Mouse (Mus musculus) thymus, adult 18-20 months (tissue): ENCODE measurements around the gene Lcp2.

Source experiments
- DNase-seq, 2 experiments: peaks; one replicate each; pipeline ENCODE4 v3.0.0; 2022; ENCODE audit warnings: mixed read lengths in 2 of 2

The Lcp2 gene

DNA sequence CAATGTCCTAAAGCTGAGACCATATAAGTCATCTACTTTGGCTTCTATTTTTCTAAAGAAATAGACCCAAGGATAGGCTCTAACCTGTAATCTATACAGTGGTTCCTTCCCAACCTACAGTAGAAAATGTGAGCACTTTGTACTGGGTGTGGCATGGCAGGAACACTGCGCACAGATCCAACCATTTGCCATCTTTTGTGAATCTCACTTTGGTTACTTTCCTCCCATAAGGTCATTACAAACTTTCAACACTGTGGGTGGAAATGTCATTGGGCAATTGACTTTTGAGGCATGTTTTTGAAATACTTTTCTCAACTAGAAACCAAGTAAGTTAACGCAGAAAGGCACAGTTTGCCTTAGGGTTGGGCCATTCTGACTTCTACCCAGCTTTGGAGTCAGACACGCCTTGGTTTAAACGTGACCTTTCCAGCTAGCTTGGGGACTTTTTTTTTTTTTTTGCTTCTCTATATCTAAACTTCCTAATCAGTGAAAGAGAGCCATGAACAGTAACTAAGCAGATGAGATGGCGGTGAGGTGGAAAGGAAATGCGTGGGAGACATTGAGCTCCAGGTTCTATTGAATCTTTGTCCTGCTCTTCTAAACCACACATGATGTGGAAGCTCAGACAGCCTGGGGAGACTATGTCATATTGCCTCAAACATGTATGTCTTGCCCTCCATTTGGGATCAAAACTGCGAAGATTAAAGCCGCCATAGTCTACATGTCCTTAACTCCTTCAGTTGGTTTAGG is 1.8 kb downstream of the Lcp2 start:
- no peak for DNase-seq

DNA sequence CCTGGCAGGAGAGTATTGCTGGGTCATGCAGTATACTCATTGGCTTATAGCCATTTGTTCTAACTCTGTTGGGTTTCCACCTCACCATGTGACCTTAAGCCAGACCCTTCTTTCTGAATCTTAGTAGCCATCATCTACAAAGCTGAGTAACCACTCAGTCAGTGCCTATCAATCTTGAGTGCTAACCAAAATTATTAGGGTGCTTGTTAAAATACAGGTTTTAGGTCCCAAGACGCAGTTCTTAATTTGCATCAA is 2.3 kb downstream of the Lcp2 start:
- no peak for DNase-seq

DNA sequence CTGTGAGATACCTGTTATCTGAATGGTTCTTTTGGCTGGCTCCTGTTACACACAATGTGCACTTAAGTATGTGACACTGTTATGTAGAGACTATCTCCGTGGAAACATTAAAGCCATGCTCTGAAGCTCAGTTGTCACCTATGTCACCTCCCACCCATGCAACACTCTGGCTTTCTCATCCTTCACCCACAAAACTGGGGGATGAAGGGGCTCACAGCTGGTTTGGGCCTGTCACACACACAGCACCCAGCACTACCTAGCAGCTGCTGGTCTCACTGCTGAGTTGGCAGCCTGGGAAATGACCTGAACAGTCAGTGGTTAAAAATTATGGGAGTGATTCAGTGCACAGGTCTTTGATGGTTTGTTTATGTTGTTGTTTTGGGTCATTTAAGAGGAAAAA is 3.3 kb downstream of the Lcp2 start:
- DNase-seq: no peak

DNA sequence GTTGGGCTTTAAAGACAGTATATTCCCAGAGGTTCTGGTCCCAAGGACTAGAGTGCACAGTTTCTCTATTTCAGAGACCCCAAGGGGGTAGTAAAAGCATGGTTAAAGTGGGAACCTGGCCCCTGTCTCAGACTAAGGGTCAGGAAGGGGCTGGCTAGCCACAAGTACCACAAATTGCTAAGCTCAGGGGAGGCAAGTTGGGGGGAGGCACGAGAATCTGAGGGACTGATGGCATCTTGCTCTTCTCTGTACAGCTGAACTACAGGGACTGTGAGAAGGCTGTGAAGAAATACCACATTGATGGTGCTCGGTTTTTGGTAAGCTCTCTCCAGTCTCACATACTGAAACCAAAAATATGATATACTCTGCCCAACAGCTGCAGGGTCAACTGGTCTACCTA is 3.9 kb downstream of the Lcp2 start:
- DNase-seq: no peak

DNA sequence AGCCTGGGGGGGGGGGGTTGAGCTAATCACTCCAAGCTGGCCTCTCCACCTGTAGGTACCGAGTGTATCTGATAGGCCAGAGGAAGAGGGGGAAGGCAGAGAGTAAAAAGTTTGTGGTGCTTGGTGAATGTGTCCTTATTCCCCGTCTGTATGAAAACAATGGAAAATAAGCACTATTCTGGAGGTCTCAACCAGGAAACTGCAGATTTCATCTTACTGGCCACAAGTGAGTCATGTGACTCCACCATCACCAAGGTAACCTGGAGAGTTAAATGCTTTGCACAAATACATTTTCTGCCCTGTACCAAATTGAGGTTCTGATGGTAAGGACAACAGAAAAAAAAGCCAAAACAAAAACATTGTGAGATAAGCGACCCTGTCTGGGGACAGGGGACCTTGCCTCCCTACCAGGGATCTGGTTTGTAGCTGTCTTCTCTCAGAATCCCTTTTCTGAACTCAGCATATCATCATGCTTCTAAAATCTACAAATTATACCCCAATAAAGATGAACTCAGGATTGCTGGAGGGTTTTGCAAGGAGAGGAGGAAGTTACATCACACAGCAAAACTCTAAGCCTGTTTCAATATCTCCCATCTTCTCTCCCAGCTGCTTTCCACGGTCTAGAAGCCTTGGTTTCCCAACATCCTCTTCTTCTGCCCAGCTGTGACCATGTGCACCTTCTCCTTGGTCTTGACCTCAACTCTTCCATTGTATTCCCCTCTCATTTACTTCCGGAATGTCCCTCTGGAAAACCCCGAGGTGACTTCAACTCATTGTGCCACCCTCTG is 6.5 kb downstream of the Lcp2 start:
- no peak for DNase-seq

DNA sequence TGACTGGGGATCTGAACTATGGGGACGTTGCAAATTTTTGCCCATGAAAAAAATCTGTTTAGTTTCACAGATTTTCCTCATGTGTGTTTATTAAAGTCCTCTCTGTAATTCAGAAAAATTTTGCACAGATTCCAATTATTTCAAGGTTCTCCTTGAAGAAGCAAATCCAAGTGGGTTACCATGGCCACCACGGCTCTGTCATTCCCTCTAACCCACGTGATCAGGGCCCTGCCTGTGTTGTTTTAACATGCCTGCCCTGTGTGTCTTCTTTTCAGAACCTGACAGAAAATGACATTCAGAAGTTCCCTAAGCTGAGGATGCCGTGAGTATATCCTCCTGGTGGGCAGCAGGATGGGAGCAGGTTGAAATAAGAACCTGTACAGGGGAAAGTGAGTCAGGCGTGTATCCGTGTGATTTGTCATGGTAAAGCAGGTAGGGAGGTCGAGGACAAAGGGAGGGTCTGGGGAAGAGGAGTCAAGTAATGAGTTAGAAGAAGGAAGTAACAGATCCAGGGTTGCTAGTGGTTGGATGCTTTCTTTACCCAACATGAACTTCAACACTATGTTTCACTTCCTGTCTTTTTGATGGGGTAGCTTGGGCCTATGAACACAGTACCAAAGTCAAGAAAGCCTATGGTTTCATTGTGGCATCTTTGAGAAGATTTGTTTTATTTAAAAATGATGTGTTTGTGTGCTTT is 7.5 kb downstream of the Lcp2 start:
- peak in 1 of 2 experiments; percentile 11 for DNase-seq

DNA sequence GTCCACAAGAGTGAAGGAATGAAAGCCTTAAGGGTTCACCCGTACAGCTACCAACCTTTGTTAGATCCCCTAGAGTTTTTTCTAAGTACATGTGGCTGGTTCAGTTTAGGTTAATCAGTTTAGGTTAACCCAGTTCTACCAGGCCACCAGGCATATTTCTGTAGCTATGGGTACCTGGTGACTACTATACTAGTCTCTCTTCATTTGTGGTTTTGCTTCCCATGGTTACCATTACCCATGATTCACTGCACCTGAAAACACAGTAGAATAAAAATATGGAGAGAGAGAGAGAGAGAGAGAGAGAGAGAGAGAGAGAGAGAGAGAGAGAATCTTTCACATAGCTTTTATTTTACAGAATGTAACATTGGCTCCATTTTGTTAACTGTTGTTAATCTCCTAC is 10.0 kb downstream of the Lcp2 start:
- no peak for DNase-seq

DNA sequence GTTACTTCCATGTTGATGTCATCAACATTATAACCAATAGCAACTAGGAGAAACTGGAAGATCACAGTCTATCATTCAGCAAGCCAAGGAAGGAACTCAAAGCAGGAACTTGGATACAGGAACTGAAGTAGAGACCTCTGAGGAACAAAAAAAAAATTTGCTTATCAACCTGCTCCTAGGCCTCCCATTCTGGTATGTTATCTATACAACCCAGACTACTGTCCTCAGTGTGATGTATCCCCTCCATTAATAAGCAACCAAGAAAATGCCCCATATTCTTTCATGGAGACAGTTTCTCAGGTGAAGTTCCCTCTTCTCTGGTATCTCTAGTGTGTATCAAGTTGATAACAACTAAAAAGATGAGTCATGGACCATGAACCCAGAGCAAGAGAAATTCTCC is 11.6 kb downstream of the Lcp2 start:
- DNase-seq: no peak

DNA sequence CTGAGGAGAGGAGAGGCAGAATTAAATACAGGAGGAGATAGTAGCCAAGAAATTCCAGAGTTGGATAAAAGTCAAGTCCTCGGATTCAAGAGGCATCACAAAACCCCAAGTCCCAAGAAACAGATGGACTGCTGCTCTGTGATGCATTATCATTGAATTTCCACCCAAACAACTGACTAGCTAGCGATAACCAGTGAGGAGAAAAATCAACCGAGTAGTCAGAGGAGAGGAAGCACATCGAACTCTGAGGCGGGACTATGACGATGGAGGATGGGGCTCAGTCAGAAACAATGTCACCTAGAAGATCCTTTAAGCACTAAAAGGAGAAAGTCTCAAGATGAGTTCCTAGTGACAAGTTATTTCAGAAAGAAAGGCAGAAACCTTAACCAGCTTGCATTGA is 12.2 kb downstream of the Lcp2 start:
- no peak for DNase-seq

DNA sequence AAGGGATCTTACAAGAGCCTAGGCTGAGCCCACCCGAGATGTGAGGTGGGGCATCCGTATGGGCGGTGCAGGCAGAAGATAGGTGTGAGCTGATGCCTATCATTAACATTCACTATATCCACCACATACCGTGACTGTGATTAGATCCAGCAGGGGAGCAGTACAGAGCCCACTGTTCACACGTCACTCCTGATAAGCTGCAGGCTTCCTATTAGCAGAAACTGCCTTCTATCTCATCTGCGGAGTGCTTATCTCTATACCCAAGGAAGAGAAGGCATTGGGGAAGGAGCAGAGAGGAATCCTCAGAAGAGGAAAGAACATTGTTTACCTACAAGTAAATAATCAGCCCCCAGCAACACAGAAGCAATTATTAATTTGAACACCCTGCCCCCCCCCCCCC is 15.0 kb downstream of the Lcp2 start:
- no peak for DNase-seq

DNA sequence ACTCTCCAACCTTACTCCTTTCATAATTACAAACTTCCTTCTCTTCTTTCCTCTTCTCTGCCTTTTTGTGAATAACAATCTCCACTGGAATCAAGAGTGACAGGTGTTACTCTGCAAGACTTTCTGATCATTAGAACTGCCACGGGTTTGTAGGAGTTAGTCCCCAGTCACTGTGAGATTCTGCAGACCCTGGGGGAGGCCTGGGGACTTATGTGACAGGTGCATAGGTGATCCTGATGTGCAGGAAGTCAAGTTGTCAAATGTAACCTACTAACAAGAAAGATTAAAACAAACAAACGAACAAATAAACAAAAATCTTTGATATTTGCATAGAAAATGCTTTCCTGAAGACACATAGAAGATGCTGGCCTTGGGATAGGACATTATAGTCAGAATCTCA is 16.5 kb downstream of the Lcp2 start:
- peak in 1 of 2 experiments; percentile 7 for DNase-seq

DNA sequence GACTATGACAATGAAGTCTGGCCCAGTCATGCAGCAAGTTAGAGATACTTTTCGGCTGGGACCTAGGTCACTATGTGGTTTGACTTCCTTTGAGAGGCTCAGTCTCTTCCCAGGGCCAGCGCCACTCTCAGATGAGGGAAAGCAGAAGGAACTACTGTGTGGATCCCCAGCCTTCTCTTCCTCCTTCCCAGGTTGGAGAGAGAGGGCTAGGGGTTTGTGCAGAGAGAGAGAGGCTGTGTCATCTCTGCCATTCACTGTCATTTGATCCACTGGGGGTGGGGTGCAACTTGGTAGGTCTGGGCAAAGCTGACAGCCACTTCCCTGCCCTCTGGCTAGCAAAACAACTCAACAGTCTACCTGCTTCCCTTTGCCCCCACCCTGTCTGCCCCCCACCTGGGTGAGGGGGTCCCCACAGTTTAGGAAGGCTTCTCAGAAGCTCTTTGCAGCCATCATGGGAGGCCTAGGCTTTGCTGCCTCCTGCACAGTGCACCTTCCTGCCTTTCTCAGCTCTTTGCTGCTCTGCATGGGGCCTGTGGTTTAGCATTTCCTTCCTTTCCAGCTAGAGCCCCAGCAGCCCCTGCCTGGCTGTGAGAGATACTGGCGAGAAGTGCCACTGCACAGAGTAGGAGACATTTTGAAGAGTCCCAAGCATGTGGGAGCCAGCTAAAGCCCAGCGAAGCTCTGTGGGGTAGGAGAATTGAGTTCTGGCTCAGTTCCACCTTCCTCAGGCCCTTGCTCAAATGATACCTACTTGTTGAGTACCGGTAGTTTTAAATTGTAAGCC is 17.2 kb downstream of the Lcp2 start:
- peak; percentile 78 to 88 for DNase-seq

DNA sequence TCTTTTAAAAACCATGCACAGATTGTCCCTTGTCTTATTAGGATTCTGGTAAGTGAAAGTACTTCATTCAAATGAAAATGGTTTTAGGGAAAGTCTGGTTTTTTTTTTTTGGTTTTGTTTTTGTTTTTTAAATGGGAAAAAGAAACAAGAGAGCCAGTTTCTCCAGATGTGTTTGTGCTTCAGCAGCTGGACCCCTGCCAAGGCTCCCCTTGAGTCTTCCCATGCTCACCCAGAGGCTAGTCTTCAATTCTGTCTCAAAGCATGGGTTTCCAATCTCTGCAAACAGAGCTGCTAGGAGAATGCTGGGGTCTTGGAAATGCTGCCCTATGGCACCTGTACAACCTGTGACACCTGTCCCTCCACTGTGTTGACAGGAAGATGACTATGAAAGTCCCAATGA is 23.9 kb downstream of the Lcp2 start:
- no peak for DNase-seq

DNA sequence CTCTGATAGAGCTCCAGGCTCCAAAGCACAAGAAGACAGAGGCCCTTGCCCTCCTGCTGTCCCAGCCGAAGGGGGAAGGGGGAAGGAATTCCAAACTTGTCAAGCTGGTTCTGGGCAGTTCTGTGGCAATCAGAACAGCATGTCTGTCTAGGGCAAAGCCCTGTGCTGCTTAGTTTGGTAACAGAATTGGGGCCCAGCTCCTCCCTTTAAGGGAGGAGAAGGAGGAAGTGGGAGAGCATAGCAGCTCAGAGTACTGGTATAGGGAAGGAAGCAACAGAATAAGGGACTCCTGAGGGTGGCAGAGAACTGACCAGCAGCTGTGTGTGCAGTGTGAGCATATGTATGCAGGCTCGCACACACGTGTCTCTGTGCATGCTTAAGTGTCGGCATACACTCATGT is 25.6 kb downstream of the Lcp2 start:
- no peak for DNase-seq

DNA sequence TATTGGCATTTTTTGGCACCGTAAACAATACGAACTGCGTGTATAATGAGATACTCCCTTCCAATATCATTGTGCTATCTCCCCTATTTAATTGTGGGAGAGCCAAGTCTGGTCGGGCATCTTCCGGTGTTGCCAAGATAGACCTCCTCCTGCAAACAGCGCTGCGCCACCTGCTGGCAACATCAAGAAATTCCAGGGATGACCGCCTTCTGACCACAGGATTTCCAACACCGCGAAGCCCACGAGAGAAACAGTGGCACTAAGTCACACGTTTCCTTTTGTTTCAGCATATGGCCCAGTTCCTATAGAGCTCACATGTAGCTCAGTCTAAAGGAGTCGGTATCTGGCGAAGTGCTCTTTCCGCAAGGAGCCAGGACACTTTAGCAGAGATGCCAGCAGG is 27.1 kb downstream of the Lcp2 start:
- DNase-seq: peak in 1 of 2 experiments; percentile 36

DNA sequence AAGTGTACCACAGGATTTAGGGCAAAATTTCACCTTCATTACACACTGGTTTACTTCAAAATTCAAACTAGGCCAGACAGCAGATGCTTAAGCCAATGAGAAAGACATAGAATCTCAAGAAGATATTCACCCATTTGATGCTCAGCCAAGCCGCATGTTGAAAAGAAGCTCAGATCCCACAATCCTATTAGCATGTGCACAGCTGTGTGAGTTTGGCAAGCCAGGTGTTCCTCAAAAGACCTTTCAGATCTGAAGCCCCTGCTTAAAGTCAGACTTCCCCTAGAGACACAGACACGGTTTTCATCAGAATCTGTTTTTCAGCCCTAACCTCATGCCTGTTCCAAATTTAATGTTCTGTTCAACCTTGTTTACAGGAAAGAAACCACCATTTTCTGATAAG is 31.1 kb downstream of the Lcp2 start:
- peak; percentile 44 to 75 for DNase-seq

DNA sequence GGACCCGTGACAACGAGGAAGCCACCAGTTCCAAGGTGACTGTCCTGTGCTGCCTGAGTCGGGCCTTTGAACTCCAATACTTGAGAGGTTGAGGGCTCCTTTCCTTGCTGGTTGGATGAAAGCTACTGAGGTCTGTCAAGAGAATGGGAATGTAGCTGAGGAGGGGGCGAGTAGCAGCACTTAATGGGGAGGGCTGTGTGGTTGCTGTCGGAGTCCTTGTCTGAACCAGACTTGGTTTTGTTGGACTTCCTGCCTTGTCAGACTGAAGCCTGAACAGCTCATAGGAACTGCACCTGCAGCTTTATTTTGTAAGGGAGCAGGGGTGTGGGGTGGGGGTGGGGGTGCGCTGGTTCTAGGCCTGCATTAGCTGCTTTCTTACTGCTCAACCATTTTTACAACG is 31.9 kb downstream of the Lcp2 start:
- peak; percentile 37 to 56 for DNase-seq

DNA sequence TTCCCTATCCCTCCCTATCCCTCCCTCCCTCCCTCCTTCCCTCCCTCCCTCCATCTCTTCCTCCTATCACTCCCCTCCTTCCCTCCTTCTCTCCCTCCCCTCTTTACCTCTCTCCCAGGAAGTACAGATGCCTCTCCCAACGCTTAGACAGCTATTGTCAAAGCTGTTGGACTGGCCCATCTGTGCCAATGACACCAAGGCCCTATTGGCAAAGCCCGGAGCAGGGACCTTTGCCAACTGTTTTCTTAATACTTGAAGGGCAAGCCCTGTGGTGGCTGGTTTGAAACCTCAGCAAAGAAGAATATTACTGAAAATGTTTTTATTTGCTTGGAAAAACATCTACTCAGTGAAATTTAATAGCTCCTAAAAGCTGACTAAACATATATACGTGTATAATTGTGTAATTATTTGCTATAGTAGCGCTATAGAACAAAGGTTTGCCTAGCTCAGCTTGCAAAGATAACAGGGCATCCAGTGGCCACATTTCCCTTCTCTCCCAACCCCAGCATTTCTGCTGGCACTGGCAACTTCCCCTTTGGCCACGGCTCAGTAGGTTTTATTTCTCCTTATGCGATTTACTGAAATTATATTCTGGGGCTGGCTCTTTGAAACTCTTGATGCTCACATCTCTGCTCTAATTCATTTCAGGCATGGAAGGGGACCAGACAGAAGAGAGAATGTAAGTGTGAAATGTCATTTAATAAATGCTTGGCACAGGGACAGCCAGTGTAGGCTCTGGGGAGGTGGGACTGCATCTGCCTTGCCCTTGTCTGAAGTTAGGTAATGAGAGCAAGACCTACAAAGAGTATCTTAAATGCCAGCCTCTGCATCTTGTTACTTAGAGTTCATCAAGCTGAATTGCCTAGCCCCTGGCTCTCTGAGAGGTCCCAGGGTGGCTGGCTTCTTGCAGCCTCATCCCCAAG is 33.1 kb downstream of the Lcp2 start:
- no peak for DNase-seq

DNA sequence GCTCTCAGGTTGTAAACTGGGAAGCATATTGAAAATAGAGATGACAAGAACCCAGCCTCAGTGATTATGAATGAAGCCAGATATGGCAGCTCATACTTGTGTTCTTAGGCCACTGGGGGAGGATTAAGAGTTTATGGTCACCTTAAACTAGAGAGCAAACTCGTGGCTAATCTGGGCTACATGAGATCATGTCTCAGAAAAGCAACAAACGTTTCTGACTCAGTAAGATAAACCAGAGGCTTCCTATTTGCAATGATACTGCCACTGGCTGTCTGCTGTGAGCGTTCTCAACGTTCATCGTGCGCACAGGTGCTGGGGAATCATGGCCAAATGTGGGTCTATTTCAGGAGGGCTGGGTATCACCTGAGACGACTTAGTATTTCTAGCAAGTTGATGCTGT is 37.1 kb downstream of the Lcp2 start:
- DNase-seq: no peak

DNA sequence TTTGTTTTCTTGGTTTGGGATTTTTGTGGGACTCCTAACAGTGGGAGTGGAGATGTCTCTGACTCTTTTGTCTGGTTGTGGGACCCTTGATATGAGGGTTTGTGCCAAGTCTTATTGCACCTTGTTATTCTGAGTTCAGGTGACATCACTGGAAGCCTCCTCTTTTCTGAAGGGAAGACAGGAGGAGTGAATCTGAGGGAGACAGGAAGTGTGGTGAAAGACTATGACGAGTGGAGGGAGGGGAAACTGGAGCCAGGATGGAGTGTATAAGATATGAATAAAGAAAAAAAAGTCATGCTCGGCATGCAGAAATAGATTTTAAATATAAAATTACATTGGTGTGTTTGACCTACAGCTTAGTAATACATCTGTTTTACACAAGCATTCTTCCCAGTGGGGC is 37.9 kb downstream of the Lcp2 start:
- DNase-seq: no peak

DNA sequence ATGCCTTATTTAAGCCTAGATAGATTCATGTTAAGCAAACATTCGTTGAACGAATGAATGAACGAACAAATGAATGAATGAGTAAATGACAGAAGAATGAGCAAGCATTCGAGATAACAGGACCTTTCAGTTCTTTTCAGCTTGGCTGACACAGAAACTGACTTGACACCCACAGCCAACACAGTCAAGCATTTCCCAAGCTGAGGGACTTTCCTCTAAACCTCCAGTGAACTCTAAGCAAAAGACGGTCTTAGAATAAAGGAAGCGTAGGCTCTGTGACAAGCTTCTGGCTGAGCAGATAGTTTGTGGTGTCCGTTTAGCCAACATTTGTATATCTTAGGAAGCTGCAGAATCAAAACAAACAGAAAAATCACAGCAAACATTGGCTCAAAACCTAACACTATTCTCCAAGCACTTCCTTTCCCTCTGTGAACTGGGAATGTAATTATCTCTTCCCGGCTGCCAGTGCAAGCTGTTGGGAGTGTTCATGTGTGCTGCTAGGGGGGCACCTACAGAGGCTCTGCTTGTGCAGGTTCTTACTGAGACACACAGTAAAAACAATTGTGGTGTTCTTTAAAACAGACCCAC is 39.5 kb downstream of the Lcp2 start:
- no peak for DNase-seq

DNA sequence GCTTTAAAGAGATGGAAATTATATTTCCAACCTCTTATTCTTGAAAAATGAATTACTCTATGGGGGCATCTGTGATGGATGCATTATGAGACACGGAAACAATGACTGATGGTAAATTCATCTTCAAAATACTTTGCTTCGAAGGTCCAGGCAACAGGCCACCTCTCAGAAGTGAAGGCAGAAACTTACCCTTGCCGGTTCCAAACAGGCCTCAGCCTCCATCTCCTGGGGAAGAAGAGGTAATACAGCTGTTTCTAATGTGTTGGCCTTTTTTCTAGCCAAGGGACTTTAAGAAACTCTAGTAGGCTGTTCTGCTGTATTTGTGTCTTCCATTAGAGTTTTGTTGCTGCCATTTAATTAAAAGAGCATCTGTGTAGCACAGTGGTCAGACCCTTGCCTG is 40.3 kb downstream of the Lcp2 start:
- DNase-seq: no peak
